Mouse (Mus musculus) stomach, postnatal 0 days (tissue): ENCODE results near the gene Spdye4a.

Experiments used
- CTCF ChIP-seq: IDR thresholded peaks from 2 replicates; pipeline ENCODE4 v1.5.1; 2016; ENCODE audit warnings: antibody characterized with exemption, low read depth, mild to moderate bottlenecking, moderate library complexity
- EP300 ChIP-seq: optimal IDR thresholded peaks from 2 replicates; pipeline ENCODE3; 2016; ENCODE audit warnings: antibody characterized with exemption

GRCm38 (mm10) chr5:143222287-143222686, 4.4 kb downstream of the Spdye4a start:
- TF ChIP-seq EP300 (no peak), CTCF (no peak)
